Mouse (Mus musculus): ENCODE measurements around the gene Lsamp. TPM values are rescaled to one million over a fixed set of nuclear protein-coding genes. Genes with fewer than 3 reads are reported as not detected.

The Lsamp gene
- 113 and 168 TPM in 2 replicates for polyA plus RNA-seq (2014; fragmentation: Nextera tagmentation; extraction: Ambion mirVana)

DNA sequence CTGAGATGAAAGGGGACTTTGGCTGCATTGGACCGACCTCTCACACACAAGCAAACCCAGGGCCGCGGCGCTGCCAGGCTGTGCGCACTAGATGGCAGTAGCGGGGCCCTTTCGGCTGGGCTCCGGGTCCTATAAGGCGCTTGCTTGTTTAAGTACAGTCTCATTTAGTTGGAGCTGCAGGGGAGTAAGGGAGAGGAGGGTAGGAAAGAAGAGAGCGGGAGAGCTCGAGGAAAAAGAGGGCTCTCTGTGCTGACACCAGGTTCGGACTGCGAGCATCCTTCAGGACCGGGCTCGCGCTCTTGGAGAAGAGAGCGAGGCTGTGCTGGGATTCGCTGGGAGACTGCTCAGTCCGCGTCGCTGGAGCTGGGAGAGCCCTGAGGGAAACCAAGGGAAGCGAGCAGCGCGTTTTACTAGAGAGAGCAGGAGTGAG is at the start of gene Lsamp:
Gene Lsamp, plus strand, starts transcription at position 157 of the 430 bp plus-strand sequence.
- Histone ChIP-seq H3K4me2 (ENCODE audit: low read depth, low read length) (peak within 1 kb of the TSS; percentile 63), H3K9ac (replicated peaks; ENCODE audit: low read depth, low read length) (peak within 1 kb of the TSS; percentile 91), H3K27ac (ENCODE audit: low read depth, low read length) (peak within 1 kb of the TSS; percentile 82), H3K9me3 (ENCODE audit: control insufficient read depth, low read length) (no peaks in the 10 kb centered on the region), H3K4me3 (ENCODE audit: low read depth, low read length) (peak within 1 kb of the TSS; percentile 72), H3K4me1 (ENCODE audit: control insufficient read depth, insufficient read depth, low read length) (0 out of 2 replicates have a peak, but pooled peaks cover 3% of the 10 kb centered on the region), H3K36me3 (ENCODE audit: control insufficient read depth, insufficient read depth, low read length) (no peaks in the 10 kb centered on the region), H3K27me3 (ENCODE audit: control insufficient read depth, insufficient read depth, low read length) (no peaks in the 10 kb centered on the region)
- ATAC-seq (ENCODE audit: low read depth) = peak; percentile 97
- 0% methylated on average over 24 of the region's 24 CpGs for WGBS

DNA sequence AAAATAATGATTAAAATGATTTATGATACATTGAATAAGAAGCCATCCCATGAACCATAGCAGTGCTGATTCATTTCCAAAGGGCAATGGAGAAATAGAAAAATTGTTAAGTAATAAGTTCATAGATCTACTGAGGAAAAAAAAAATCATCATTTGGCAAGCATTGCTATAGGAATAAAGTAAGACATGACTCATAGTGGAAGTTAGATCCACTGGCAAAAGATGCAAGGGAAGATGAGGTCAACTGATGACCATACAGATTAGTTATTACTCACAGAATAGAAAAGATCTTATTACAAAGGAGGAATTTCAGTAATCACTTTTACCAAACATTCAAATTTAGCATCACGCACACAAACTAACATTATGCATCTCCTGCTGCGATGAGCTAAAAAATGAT is 26.5 kb upstream of the Lsamp start:
- no peaks in the 10 kb centered on the region for H3K36me3 ChIP-seq (ENCODE audit: control insufficient read depth, insufficient read depth, low read length)
- no peak overlapping the region for H3K27ac ChIP-seq (ENCODE audit: low read depth, low read length)
- ATAC-seq (ENCODE audit: low read depth) = no peak
- H3K4me1 ChIP-seq (ENCODE audit: control insufficient read depth, insufficient read depth, low read length) = no peaks in the 10 kb centered on the region
- no peak overlapping the region for H3K4me2 ChIP-seq (ENCODE audit: low read depth, low read length)
- no peak overlapping the region for H3K4me3 ChIP-seq (ENCODE audit: low read depth, low read length)
- WGBS = 94% methylated on average over 2 of the region's 2 CpGs
- H3K9me3 ChIP-seq (ENCODE audit: control insufficient read depth, low read length) = no peaks in the 10 kb centered on the region
- H3K27me3 ChIP-seq (ENCODE audit: control insufficient read depth, insufficient read depth, low read length) = no peaks in the 10 kb centered on the region
- no peak overlapping the region for H3K9ac ChIP-seq (replicated peaks; ENCODE audit: low read depth, low read length)

DNA sequence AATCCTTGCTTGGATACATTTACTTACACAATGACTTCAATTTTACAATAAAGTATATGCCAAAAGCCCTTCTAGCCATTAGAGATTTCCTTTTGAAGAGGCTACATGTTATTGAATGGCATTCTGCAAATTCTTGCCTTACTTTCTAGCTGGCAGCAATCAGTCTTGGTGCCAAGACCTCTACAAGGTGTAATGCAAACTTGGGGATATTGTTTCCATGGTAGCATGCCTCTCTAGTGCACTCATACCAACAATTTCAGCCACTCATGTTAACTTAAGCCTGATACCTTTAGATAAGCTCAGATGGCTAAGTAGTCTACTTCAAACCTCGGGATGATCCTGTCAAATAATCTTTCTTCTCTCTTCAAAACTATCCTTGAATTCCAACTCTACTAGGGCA is 11.4 kb upstream of the Lsamp start:
- WGBS = 91% methylated on average over 1 of the region's 1 CpGs
- Histone ChIP-seq H3K4me1 (ENCODE audit: control insufficient read depth, insufficient read depth, low read length) (no peaks in the 10 kb centered on the region), H3K9ac (replicated peaks; ENCODE audit: low read depth, low read length) (no peak overlapping the region), H3K4me2 (ENCODE audit: low read depth, low read length) (no peak overlapping the region), H3K27me3 (ENCODE audit: control insufficient read depth, insufficient read depth, low read length) (no peaks in the 10 kb centered on the region), H3K36me3 (ENCODE audit: control insufficient read depth, insufficient read depth, low read length) (no peaks in the 10 kb centered on the region), H3K4me3 (ENCODE audit: low read depth, low read length) (no peak overlapping the region), H3K9me3 (ENCODE audit: control insufficient read depth, low read length) (no peaks in the 10 kb centered on the region), H3K27ac (ENCODE audit: low read depth, low read length) (no peak overlapping the region)
- ATAC-seq (ENCODE audit: low read depth) = no peak

DNA sequence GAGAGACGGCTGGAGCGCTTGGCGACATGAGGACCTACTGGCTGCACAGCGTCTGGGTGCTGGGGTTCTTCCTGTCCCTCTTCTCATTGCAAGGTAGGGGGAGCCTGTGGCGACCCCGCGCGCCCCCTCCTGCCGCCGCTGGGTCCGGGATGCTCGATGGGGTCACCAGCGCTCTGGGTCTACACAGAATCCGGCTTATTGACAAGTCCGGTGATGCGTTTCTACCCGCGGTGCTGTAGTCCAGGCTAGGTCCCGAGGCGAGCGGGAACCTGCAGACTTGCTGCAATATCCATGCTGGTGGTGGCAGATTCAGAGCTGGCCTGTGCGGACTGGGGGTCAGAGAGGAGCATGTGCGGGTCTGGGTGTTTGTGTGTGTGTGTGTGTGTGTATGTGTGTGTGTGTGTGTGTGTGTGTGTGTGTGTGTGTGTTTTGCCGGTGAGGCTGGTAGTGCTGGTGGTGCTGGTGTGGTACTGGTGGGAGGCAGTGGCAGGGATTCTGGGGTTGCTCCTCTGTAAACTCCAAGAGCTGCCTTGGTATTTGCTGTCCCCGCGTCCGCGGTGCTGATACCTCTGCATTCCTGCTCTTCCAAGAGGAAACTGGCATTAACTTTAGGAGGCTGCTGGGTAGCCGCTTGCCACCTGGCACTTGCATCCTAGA is 602 bp downstream of the Lsamp start:
- Histone ChIP-seq H3K27ac (ENCODE audit: low read depth, low read length) (peak overlapping the region; percentile 82), H3K4me2 (ENCODE audit: low read depth, low read length) (peak overlapping the region; percentile 63), H3K4me1 (ENCODE audit: control insufficient read depth, insufficient read depth, low read length) (0 out of 2 replicates have a peak, but pooled peaks cover 3% of the 10 kb centered on the region), H3K9ac (replicated peaks; ENCODE audit: low read depth, low read length) (peak overlapping the region; percentile 91), H3K4me3 (ENCODE audit: low read depth, low read length) (peak overlapping the region; percentile 72), H3K9me3 (ENCODE audit: control insufficient read depth, low read length) (no peaks in the 10 kb centered on the region), H3K36me3 (ENCODE audit: control insufficient read depth, insufficient read depth, low read length) (no peaks in the 10 kb centered on the region), H3K27me3 (ENCODE audit: control insufficient read depth, insufficient read depth, low read length) (no peaks in the 10 kb centered on the region)
- peak; percentile 50 for ATAC-seq (ENCODE audit: low read depth)
- WGBS = under 1% methylated on average over 28 of the region's 29 CpGs

DNA sequence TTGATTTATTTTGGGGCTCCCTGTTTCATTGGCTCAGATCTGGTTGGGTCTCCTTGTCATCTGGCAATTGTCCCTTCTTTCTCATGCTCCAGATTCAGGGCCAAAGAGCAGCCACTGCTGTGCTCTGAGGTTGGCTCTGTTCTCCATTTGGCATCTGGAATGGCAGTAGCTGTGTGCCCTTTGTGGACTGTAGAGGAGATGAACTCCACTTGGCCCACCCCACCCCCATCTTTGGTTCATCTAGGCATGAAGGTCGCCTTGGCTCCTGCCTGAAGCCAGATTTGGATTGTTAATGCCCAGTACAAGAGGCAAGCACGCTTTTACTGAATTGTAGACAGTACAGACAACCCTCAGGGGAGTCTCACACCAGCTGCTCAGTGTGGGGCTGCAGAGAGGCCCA is 4.3 kb downstream of the Lsamp start:
- 44% methylated on average over 2 of the region's 2 CpGs for WGBS
- no peak overlapping the region for H3K4me2 ChIP-seq (ENCODE audit: low read depth, low read length)
- ATAC-seq (ENCODE audit: low read depth) = no peak

DNA sequence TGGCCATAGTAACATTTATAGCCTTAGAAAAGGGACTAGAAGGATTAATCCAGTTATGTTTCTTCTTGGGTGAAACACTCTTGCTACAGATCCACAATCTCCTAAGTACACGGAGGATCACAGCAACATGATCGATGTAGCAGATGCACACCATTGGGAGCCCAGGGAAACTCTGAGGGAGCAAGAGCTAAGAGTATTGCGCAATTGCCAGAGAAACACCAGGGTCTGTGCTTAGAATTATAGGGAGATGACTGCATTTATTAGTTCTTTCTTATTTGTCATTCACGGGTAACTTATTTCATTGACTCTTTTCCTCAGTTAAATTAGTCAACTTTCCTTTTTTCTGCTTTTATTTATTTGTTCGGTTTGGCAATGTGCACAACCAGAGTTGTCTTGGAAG is 10.7 kb downstream of the Lsamp start:
- no peaks in the 10 kb centered on the region for H3K9me3 ChIP-seq (ENCODE audit: control insufficient read depth, low read length)
- H3K27ac ChIP-seq (ENCODE audit: low read depth, low read length) = no peak overlapping the region
- H3K4me3 ChIP-seq (ENCODE audit: low read depth, low read length) = no peak overlapping the region
- H3K4me2 ChIP-seq (ENCODE audit: low read depth, low read length) = no peak overlapping the region
- 93% methylated on average over 5 of the region's 5 CpGs for WGBS
- no peaks in the 10 kb centered on the region for H3K27me3 ChIP-seq (ENCODE audit: control insufficient read depth, insufficient read depth, low read length)
- H3K9ac ChIP-seq (replicated peaks; ENCODE audit: low read depth, low read length) = no peak overlapping the region
- no peaks in the 10 kb centered on the region for H3K4me1 ChIP-seq (ENCODE audit: control insufficient read depth, insufficient read depth, low read length)
- no peaks in the 10 kb centered on the region for H3K36me3 ChIP-seq (ENCODE audit: control insufficient read depth, insufficient read depth, low read length)
- ATAC-seq (ENCODE audit: low read depth) = no peak

More for the DNA sequence above, 4.3 kb downstream of the Lsamp start:
- Histone ChIP-seq H3K27me3 (ENCODE audit: control insufficient read depth, insufficient read depth, low read length) (no peaks in the 10 kb centered on the region), H3K27ac (ENCODE audit: low read depth, low read length) (no peak overlapping the region), H3K4me3 (ENCODE audit: low read depth, low read length) (no peak overlapping the region), H3K4me1 (ENCODE audit: control insufficient read depth, insufficient read depth, low read length) (0 out of 2 replicates have a peak, but pooled peaks cover 3% of the 10 kb centered on the region), H3K9me3 (ENCODE audit: control insufficient read depth, low read length) (no peaks in the 10 kb centered on the region), H3K36me3 (ENCODE audit: control insufficient read depth, insufficient read depth, low read length) (no peaks in the 10 kb centered on the region), H3K9ac (replicated peaks; ENCODE audit: low read depth, low read length) (no peak overlapping the region)

DNA sequence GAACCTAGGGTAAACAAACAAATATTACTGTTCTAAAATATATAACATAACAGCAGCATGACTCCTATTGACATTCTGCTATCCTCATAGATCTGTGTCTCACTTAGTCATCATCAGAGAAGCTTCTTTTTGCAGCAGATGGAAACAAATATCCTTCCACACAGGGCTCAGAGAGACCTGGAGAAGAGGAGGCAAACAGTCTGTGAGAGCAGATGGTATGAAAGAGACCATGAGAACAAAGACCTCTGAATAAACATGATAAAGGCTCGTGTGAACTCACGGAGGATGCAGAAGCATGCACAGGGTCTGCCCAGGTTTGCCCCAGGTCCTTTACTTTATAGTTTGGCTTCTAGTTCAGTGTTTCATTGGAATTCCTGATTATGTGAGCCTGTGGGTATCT is 24.6 kb downstream of the Lsamp start:
- H3K27ac ChIP-seq (ENCODE audit: low read depth, low read length) = no peak overlapping the region

DNA sequence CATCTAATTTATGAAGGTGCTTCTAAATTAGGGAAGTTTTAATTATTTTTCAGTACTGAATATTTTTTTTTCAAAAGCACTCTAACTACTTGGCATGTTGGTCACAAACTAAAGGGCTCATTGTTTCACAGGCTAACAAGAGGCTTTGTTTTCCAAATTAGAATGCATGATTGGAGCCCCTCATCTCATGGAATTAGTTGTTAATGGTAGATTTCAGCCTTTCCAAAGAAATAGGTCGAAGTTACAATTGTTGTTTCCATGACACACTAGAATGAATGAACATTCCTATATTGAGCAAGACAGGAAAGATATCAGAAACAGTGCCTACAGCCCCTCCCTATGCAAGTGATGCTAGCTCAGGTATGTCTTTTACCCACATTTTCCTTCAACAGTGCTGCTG is 26.9 kb downstream of the Lsamp start:
- no peak overlapping the region for H3K27ac ChIP-seq (ENCODE audit: low read depth, low read length)
- H3K27me3 ChIP-seq (ENCODE audit: control insufficient read depth, insufficient read depth, low read length) = no peaks in the 10 kb centered on the region
- H3K9ac ChIP-seq (replicated peaks; ENCODE audit: low read depth, low read length) = no peak overlapping the region
- WGBS = 55% methylated on average over 1 of the region's 1 CpGs
- no peak for ATAC-seq (ENCODE audit: low read depth)
- no peaks in the 10 kb centered on the region for H3K4me1 ChIP-seq (ENCODE audit: control insufficient read depth, insufficient read depth, low read length)
- no peaks in the 10 kb centered on the region for H3K36me3 ChIP-seq (ENCODE audit: control insufficient read depth, insufficient read depth, low read length)
- H3K4me3 ChIP-seq (ENCODE audit: low read depth, low read length) = no peak overlapping the region
- no peak overlapping the region for H3K4me2 ChIP-seq (ENCODE audit: low read depth, low read length)
- no peaks in the 10 kb centered on the region for H3K9me3 ChIP-seq (ENCODE audit: control insufficient read depth, low read length)

More for the DNA sequence above, 24.6 kb downstream of the Lsamp start:
- no peak overlapping the region for H3K4me3 ChIP-seq (ENCODE audit: low read depth, low read length)
- no peak overlapping the region for H3K4me2 ChIP-seq (ENCODE audit: low read depth, low read length)
- H3K9ac ChIP-seq (replicated peaks; ENCODE audit: low read depth, low read length) = no peak overlapping the region
- H3K36me3 ChIP-seq (ENCODE audit: control insufficient read depth, insufficient read depth, low read length) = no peaks in the 10 kb centered on the region
- no peaks in the 10 kb centered on the region for H3K9me3 ChIP-seq (ENCODE audit: control insufficient read depth, low read length)
- H3K27me3 ChIP-seq (ENCODE audit: control insufficient read depth, insufficient read depth, low read length) = no peaks in the 10 kb centered on the region
- ATAC-seq (ENCODE audit: low read depth) = no peak
- WGBS = 46% methylated on average over 2 of the region's 2 CpGs
- no peaks in the 10 kb centered on the region for H3K4me1 ChIP-seq (ENCODE audit: control insufficient read depth, insufficient read depth, low read length)

DNA sequence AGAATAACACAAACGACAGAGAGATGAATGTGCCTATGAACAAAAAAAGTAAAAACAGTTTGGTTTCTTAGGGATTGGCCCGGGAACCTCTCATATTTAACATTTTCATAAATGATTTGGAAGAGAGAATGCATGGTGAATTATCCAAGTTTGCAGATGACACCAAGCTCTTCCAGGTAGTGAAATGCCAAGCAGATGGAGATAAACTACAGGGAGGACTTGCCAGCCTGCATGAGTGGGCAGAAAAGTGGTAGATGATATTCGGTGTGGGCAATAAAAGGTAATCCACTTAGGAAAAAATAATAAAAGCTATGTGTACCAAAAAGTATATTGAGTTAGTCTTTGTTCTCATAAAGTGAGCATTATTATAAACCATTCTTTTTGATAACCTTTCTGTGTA is 38.5 kb downstream of the Lsamp start:
- H3K4me1 ChIP-seq (ENCODE audit: control insufficient read depth, insufficient read depth, low read length) = no peaks in the 10 kb centered on the region
- no peak overlapping the region for H3K27ac ChIP-seq (ENCODE audit: low read depth, low read length)
- no peaks in the 10 kb centered on the region for H3K36me3 ChIP-seq (ENCODE audit: control insufficient read depth, insufficient read depth, low read length)
- H3K4me3 ChIP-seq (ENCODE audit: low read depth, low read length) = no peak overlapping the region
- no peak overlapping the region for H3K9ac ChIP-seq (replicated peaks; ENCODE audit: low read depth, low read length)
- ATAC-seq (ENCODE audit: low read depth) = no peak
- 89% methylated on average over 3 of the region's 3 CpGs for WGBS
- no peaks in the 10 kb centered on the region for H3K27me3 ChIP-seq (ENCODE audit: control insufficient read depth, insufficient read depth, low read length)
- no peaks in the 10 kb centered on the region for H3K9me3 ChIP-seq (ENCODE audit: control insufficient read depth, low read length)
- H3K4me2 ChIP-seq (ENCODE audit: low read depth, low read length) = no peak overlapping the region
